Mouse (Mus musculus): ENCODE results near the gene Hbb-bs.

DNA sequence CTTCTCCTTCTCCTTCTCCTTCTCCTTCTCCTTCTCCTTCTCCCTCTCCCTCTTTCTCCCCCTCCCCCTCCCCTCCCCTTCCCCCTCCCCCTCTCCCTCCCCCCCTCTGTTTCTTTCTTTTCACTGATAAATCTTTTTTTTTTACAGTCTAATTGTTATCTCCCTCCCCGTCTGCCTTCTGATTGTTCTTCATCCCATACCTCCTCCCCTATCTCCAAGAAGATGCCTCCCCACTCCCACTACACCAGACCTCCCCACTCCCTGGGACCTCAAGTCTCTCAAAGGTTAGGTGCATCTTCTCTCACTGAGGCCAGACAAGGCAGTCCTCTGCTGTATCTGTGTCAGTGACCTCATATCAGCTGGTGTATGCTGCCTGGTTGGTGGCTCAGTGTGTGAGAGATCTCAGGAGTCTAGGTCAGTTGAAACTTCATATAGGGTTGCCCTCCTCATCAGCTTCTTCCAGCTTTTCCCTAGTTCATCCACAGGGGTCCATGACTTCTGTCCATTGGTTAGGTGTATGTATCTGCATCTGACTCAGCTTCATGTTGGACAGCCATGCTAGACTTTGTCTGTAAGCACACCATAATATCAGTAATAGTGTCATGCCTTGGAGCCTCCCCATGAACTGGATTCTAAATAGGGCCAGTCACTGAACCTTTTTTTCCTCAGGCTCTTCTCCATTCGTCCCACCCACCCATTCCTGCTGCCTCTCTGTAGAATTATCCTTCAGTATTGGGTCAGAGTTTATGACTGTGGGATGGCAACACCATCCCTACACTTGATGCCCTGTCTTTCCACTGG lies 16.8 kb upstream of the Hbb-bs start:
- no peak for TF ChIP-seq TCF12 (IDR thresholded peaks at IDR 0.05; ENCODE audit: insufficient read depth, poor library complexity, severe bottlenecking)
- no peak for TF ChIP-seq POLR2A (IDR thresholded peaks at IDR 0.05; ENCODE audit: insufficient read length, low read depth)
- no peak for TF ChIP-seq POLR2AphosphoS2 (IDR thresholded peaks at IDR 0.05; ENCODE audit: insufficient read length, low read depth)
- TF ChIP-seq MAX (IDR thresholded peaks at IDR 0.05; ENCODE audit: low read depth): no peak
